In genomic region chr11:9625812-9626211, GRCm38 (mm10) we compare ENCODE assay signal across 28 mouse cellular contexts.
"Had no signal": no experiment of that assay in that cellular context is flagged by ENCODE, and none has a peak within 500 bp of the region (broad histone marks: within the 10 kb centered on the region; RNA-seq: fewer than 3 reads in every experiment).

No protein-coding gene starts in this region.

- H3K27ac ChIP-seq: embryonic facial prominence, embryonic 10.5 days; embryonic facial prominence, embryonic 12.5 days; embryonic facial prominence, embryonic 13.5 days; embryonic facial prominence, embryonic 15.5 days; forebrain, embryonic 10.5 days; forebrain, embryonic 12.5 days; forebrain, embryonic 13.5 days; forebrain, embryonic 15.5 days; gastrocnemius, adult 2 months; heart, adult 2 months had no signal

- H3K9ac ChIP-seq: embryonic facial prominence, embryonic 12.5 days; embryonic facial prominence, embryonic 13.5 days; embryonic facial prominence, embryonic 15.5 days; forebrain, embryonic 12.5 days; forebrain, embryonic 13.5 days; forebrain, embryonic 15.5 days; forebrain, postnatal 0 days had no signal

- DNase-seq: cerebellum, adult 8-10 months; cerebellum, adult 9-10 months; cerebellum, adult 9-11 months; cerebellum, postnatal 10 days; cerebellum, postnatal 14 days; cerebellum, postnatal 25 days; cerebellum, postnatal 36 days; embryo, embryonic 11 days; forebrain, postnatal 0 days; gastrocnemius, adult 2 months; gastrocnemius, postnatal 10 days; gastrocnemius, postnatal 14 days; gastrocnemius, postnatal 25 days; gastrocnemius, postnatal 36 days; heart, adult 11 months; heart, adult 18-20 months; heart, adult 2 months had no signal

- H3K9me3 ChIP-seq: embryonic facial prominence, embryonic 10.5 days; embryonic facial prominence, embryonic 12.5 days; embryonic facial prominence, embryonic 13.5 days; embryonic facial prominence, embryonic 15.5 days; forebrain, embryonic 10.5 days; forebrain, embryonic 12.5 days; forebrain, embryonic 13.5 days; forebrain, embryonic 15.5 days had no signal

- H3K4me3 ChIP-seq: embryonic facial prominence, embryonic 10.5 days; embryonic facial prominence, embryonic 12.5 days; embryonic facial prominence, embryonic 13.5 days; embryonic facial prominence, embryonic 15.5 days; erythroblast, embryonic 14.5 days; forebrain, embryonic 10.5 days; forebrain, embryonic 12.5 days; forebrain, embryonic 13.5 days; forebrain, embryonic 15.5 days; gastrocnemius, adult 2 months; heart, adult 2 months had no signal

- H3K27me3 ChIP-seq: embryonic facial prominence, embryonic 12.5 days; embryonic facial prominence, embryonic 13.5 days; embryonic facial prominence, embryonic 15.5 days; forebrain, embryonic 12.5 days; forebrain, embryonic 15.5 days had no signal

- ATAC-seq: forebrain, embryonic 13.5 days; forebrain, embryonic 14.5 days; forebrain, embryonic 15.5 days; forebrain, embryonic 16.5 days; forebrain, postnatal 0 days had no signal

- H3K36me3 ChIP-seq: embryonic facial prominence, embryonic 10.5 days; embryonic facial prominence, embryonic 12.5 days; embryonic facial prominence, embryonic 13.5 days; embryonic facial prominence, embryonic 15.5 days; forebrain, embryonic 10.5 days; forebrain, embryonic 12.5 days; forebrain, embryonic 15.5 days had no signal

- H3K4me2 ChIP-seq: embryonic facial prominence, embryonic 12.5 days; embryonic facial prominence, embryonic 13.5 days; embryonic facial prominence, embryonic 15.5 days; forebrain, embryonic 12.5 days; forebrain, embryonic 13.5 days; forebrain, embryonic 15.5 days had no signal

- H3K4me1 ChIP-seq: embryonic facial prominence, embryonic 10.5 days; embryonic facial prominence, embryonic 12.5 days; embryonic facial prominence, embryonic 13.5 days; embryonic facial prominence, embryonic 15.5 days; forebrain, embryonic 10.5 days; forebrain, embryonic 12.5 days; forebrain, embryonic 13.5 days; forebrain, embryonic 15.5 days had no signal
